Mouse (Mus musculus): ENCODE data around the gene AI661453.
A peak's percentile ranks its signal among the peaks of the same experiment; 100 is the strongest.
"Not testable (repeated sequence)": the region's sequence is repeated elsewhere in the genome, so short reads cannot be mapped to it uniquely, and the experiment has no call there.

The AI661453 gene

GRCm38 (mm10) chr17:47436156-47436906 is at the start of gene AI661453:
AI661453 (plus strand) TSS chr17:47436615.
- DNase-seq (ENCODE audit: low spot score in 2 of 2) = no peak

GRCm38 (mm10) chr17:47386649-47387048 is 49.8 kb upstream of the AI661453 start:
- DNase-seq (ENCODE audit: low spot score in 2 of 2) = no peak

- no peak for DNase-seq (ENCODE audit: low spot score in 2 of 2)
Observed at GRCm38 (mm10) chr17:47394223-47394869, 42.1 kb upstream of the AI661453 start.

GRCm38 (mm10) chr17:47395376-47395913 is 41.0 kb upstream of the AI661453 start:
- no peak for DNase-seq (ENCODE audit: low spot score in 2 of 2)

GRCm38 (mm10) chr17:47399091-47399490 is 37.3 kb upstream of the AI661453 start:
- DNase-seq (ENCODE audit: low spot score in 2 of 2) = no peak

GRCm38 (mm10) chr17:47400451-47400850 is 36.0 kb upstream of the AI661453 start, which contains the start of gene Guca1a:
Guca1a (minus strand) TSS chr17:47400584.
- DNase-seq (ENCODE audit: low spot score in 2 of 2) = no peak

GRCm38 (mm10) chr17:47407717-47408557 is 28.5 kb upstream of the AI661453 start:
- no peak for DNase-seq (ENCODE audit: low spot score in 2 of 2)

- DNase-seq (ENCODE audit: low spot score in 2 of 2) = peak in 1 of 2 experiments; percentile 30
Observed at GRCm38 (mm10) chr17:47408558-47408898, 27.9 kb upstream of the AI661453 start.

- DNase-seq (ENCODE audit: low spot score in 2 of 2) = peak in 1 of 2 experiments; percentile 5
Observed at GRCm38 (mm10) chr17:47409897-47410861, 26.2 kb upstream of the AI661453 start.

- DNase-seq (ENCODE audit: low spot score in 2 of 2) = no peak
Observed at GRCm38 (mm10) chr17:47420195-47420594, 16.2 kb upstream of the AI661453 start.

GRCm38 (mm10) chr17:47421566-47421965 is 14.8 kb upstream of the AI661453 start:
- DNase-seq (ENCODE audit: low spot score in 2 of 2) = no peak

- DNase-seq (ENCODE audit: low spot score in 2 of 2) = not testable (repeated sequence)
Observed at GRCm38 (mm10) chr17:47422616-47423015, 13.8 kb upstream of the AI661453 start.

GRCm38 (mm10) chr17:47424186-47424585 is 12.2 kb upstream of the AI661453 start:
- no peak for DNase-seq (ENCODE audit: low spot score in 2 of 2)

- DNase-seq (ENCODE audit: low spot score in 2 of 2) = no peak
Observed at GRCm38 (mm10) chr17:47427316-47427715, 9.1 kb upstream of the AI661453 start.

GRCm38 (mm10) chr17:47428831-47429304 is 7.5 kb upstream of the AI661453 start:
- no peak for DNase-seq (ENCODE audit: low spot score in 2 of 2)

- no peak for DNase-seq (ENCODE audit: low spot score in 2 of 2)
Observed at GRCm38 (mm10) chr17:47430815-47431214, 5.6 kb upstream of the AI661453 start.

- no peak for DNase-seq (ENCODE audit: low spot score in 2 of 2)
Observed at GRCm38 (mm10) chr17:47436907-47437547, 612 bp downstream of the AI661453 start, which contains the start of gene 1700001C19Rik. 1700001C19Rik (minus strand) TSS chr17:47437376.

- no peak for DNase-seq (ENCODE audit: low spot score in 2 of 2)
Observed at GRCm38 (mm10) chr17:47438611-47439010, 2.2 kb downstream of the AI661453 start.

- DNase-seq (ENCODE audit: low spot score in 2 of 2) = no peak
Observed at GRCm38 (mm10) chr17:47439396-47440028, 3.1 kb downstream of the AI661453 start.

Measured in left cerebral cortex, adult 9 months (tissue).